Mouse (Mus musculus) lung, postnatal 0 days (tissue): ENCODE results near the gene Arhgap21.

ENCODE experiments used
- CTCF ChIP-seq: IDR thresholded peaks from 2 replicates; pipeline ENCODE4 v1.5.1; 2016; ENCODE audit warnings: antibody characterized with exemption, mild to moderate bottlenecking
- EP300 ChIP-seq: IDR thresholded peaks from 2 replicates; pipeline ENCODE4 v1.6.1; 2016; ENCODE audit warnings: antibody characterized with exemption, mild to moderate bottlenecking, control low read depth

DNA sequence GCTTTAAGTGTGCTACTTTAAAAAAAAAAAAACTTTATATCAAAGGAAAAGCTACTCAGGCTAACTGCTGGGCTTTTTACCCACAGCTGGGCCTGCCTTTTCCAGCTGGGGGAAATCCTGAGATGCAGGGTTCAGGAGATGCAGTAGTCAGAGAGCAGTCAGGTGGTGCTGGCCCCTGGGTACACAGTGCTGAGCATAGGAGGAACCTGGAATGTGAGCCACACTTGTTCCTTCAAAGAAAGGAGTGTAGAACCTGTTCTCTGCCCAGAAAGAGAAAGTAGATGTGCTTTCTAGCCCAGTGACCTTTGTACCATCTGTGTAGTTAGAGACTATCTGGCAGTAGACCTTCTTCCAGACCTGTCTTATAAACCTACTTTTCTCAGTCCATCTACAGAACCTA lies 100.6 kb downstream of the Arhgap21 start:
- TF ChIP-seq CTCF = no peak
- no peak for TF ChIP-seq EP300
